Mouse (Mus musculus) bone marrow macrophage, adult 2 months (primary cell): Measurements from ENCODE around the gene Fam219b. TPM values are rescaled to one million over a fixed set of nuclear protein-coding genes. Genes with fewer than 3 reads are reported as not detected.

ENCODE experiments used
- H3K27ac ChIP-seq: 2 replicates; pipeline ENCODE4 v1.5.1; 2012; ENCODE audit warnings: low read depth, low read length; ENCODE audit not compliant: insufficient read depth
- H3K4me1 ChIP-seq: 2 replicates; pipeline ENCODE4 v1.6.1; 2012; ENCODE audit warnings: low read length; ENCODE audit not compliant: control insufficient read depth, insufficient read depth
- H3K4me3 ChIP-seq: 2 replicates; pipeline ENCODE4 v1.5.1; 2012; ENCODE audit warnings: mild to moderate bottlenecking, low read length, moderate library complexity; ENCODE audit not compliant: insufficient read depth
- CTCF ChIP-seq: IDR thresholded peaks from 2 replicates; pipeline ENCODE4 v1.5.1; 2012; ENCODE audit warnings: low read depth, mild to moderate bottlenecking, low read length, moderate library complexity
- POLR2A ChIP-seq: IDR thresholded peaks from 2 replicates; pipeline ENCODE4 v1.6.1; 2012; ENCODE audit warnings: mild to moderate bottlenecking, low read depth, low read length, borderline replicate concordance
- polyA plus RNA-seq: library from polyadenylated mRNA; stranded (reverse); fragments of >200 nt; gene quantifications from 2 replicates; pipeline ENCODE4 v1.2.4, GENCODE M21; 2012; ENCODE audit not compliant: missing spikeins, insufficient read depth, insufficient read length

The Fam219b gene
- 15.5 and 18.4 TPM in 2 replicates for polyA plus RNA-seq

GRCm38 (mm10) chr9:57537044-57537727 lies at the start of gene Fam219b:
Fam219b (plus strand) TSS chr9:57537528.
- H3K4me3 ChIP-seq = peak within 1 kb of the TSS; percentile 90
- peaks cover 19% of the 10 kb centered on the region for H3K4me1 ChIP-seq
- peak within 1 kb of the TSS; percentile 84 for H3K27ac ChIP-seq
- no peak for TF ChIP-seq POLR2A
- no peak for TF ChIP-seq CTCF

GRCm38 (mm10) chr9:57487807-57488206 lies 49.5 kb upstream of the Fam219b start:
- Histone ChIP-seq H3K27ac (no peak overlapping the region), H3K4me1 (no peaks in the 10 kb centered on the region), H3K4me3 (no peak overlapping the region)
- no peak for TF ChIP-seq POLR2A
- TF ChIP-seq CTCF = no peak

GRCm38 (mm10) chr9:57493532-57493931 lies 43.8 kb upstream of the Fam219b start:
- TF ChIP-seq POLR2A = no peak
- no peak for TF ChIP-seq CTCF
- Histone ChIP-seq H3K27ac (no peak overlapping the region), H3K4me1 (no peaks in the 10 kb centered on the region), H3K4me3 (no peak overlapping the region)

DNA sequence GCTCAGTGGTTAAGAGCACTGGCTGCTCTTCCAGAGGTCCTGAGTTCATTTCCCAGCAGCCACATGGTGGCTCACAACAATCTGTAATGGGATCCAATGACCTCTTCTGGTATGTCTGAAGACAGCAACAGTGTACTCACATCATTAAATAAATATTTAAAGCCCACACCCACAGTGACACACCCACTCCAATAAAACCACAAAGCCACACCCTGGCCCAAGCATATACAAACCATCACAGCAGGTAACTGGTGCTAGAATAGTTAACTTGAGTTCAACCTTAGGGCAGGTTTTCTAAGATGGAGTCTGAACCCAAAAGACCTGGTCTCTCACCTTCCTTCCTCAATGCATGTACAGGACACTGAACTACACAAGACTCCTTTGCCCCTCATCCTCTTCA lies 42.4 kb upstream of the Fam219b start:
- H3K4me3 ChIP-seq = no peak overlapping the region
- H3K27ac ChIP-seq = no peak overlapping the region
- TF ChIP-seq CTCF (no peak), POLR2A (no peak)
- H3K4me1 ChIP-seq = no peaks in the 10 kb centered on the region

- TF ChIP-seq CTCF (no peak), POLR2A (no peak)
- H3K4me1 ChIP-seq = no peaks in the 10 kb centered on the region
- H3K27ac ChIP-seq = no peak overlapping the region
- H3K4me3 ChIP-seq = no peak overlapping the region
Measured at GRCm38 (mm10) chr9:57497236-57497635, 40.1 kb upstream of the Fam219b start.

DNA sequence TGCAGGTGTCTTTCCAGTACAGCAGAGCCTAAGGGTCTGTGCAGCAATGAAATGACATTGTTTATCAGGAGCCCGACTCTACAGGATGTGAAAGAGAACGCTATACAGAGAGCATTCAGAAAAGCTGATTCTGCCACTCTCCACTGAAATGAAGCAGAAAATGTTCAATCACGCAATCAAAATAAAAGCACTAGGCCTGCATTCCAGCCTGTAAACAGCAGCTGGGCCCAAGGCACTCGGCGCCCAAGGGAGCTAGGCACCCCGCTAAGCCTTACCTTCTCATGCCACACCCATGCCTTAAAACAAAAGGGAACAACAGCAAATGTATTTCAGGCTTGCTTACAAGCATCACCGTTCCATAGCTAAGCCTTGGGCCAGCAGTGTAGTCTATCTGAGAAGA lies 38.8 kb upstream of the Fam219b start:
- TF ChIP-seq CTCF = no peak
- TF ChIP-seq POLR2A = no peak
- Histone ChIP-seq H3K27ac (no peak overlapping the region), H3K4me1 (no peaks in the 10 kb centered on the region), H3K4me3 (no peak overlapping the region)

DNA sequence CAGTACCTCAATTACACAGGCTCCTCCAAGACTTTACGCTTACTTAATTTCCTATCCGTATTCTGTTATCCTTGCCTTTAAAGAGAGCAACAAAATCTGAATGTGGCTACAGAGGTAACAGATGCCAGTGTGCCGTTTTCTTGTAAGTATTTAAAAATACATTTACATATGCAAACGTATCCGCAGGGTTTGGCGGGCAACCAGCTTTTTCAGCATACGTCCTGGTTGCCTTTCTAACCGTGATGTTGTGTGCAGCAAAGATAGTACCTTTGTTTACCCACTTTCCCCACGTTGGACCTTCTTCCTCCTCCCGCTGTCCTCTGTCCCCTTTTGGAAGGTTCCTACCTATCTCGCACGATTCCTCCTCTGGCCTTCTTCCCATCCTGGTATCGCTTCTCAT lies 35.9 kb upstream of the Fam219b start:
- Histone ChIP-seq H3K27ac (no peak overlapping the region), H3K4me3 (no peak overlapping the region), H3K4me1 (no peaks in the 10 kb centered on the region)
- TF ChIP-seq CTCF (no peak), POLR2A (no peak)

DNA sequence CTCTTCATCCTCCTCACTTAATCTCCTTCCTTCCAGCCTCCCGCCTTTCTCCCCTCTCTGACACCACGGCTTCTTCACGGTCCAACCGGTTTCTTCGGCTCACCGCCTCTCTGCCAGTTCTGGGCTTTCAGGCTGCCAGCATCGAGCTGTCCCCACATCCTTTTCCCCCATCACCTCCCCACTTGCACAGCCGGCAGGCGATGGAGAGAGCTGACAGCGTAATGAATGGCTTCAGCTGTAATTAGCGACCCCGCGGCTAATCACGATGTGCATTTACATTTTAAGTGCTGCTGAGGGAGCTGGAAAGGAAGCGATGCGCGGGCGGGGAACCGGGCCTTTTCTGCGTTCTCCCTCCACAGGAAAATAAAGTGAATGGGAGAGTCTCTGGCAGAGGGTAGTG lies 35.5 kb upstream of the Fam219b start:
- TF ChIP-seq POLR2A = no peak
- no peak for TF ChIP-seq CTCF
- no peak overlapping the region for H3K27ac ChIP-seq
- no peaks in the 10 kb centered on the region for H3K4me1 ChIP-seq
- H3K4me3 ChIP-seq = no peak overlapping the region

- TF ChIP-seq POLR2A (no peak), CTCF (no peak)
- Histone ChIP-seq H3K4me1 (no peaks in the 10 kb centered on the region), H3K27ac (no peak overlapping the region), H3K4me3 (peak overlapping the region; percentile 56)
Measured at GRCm38 (mm10) chr9:57502911-57503621, 34.3 kb upstream of the Fam219b start.
